Mouse (Mus musculus) bone marrow, adult 2 months (tissue): ENCODE data around the gene Sc5d.

ENCODE experiments used
- CTCF ChIP-seq: fragments of 200-500 bp; IDR thresholded peaks from 2 replicates; pipeline ENCODE4 v1.5.1; 2011; ENCODE audit warnings: low read length, control low read depth; ENCODE audit not compliant: control insufficient read depth, insufficient read depth
- POLR2A ChIP-seq: fragments of 200-500 bp; IDR thresholded peaks from 2 replicates; pipeline ENCODE4 v1.6.1; 2011; ENCODE audit warnings: low read depth, mild to moderate bottlenecking, control low read depth, low read length, borderline replicate concordance; ENCODE audit not compliant: control insufficient read depth

DNA sequence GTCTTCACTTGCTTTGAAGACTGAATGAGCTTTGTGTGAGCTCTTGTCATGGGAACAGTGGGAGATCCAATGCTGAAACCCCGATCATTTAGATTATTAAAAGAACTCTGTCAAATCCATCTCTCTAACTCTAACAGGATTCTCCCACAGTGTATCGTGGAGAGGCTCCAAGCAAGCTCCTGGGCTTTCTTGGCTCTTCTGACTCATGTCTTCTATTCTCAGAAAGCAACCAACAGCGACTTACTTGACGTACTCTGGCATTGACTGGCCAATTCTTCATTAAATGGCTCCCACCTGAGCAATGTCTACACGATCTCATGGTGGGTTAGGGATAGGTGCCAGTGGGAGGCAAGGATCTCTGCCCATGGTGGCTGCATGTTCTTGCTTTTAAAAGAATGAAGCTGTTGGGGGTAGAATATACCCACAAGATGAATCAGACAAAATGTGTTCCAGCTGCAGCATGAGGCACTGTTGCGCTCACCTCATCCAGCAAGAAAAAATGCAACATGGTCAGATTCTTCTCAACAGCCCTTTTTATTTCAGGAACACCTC lies 37.1 kb upstream of the Sc5d start:
- no peak for TF ChIP-seq CTCF
- no peak for TF ChIP-seq POLR2A
